Mouse (Mus musculus) 416B (cell line): ENCODE measurements around the gene Gpr141.

Source experiments
- DNase-seq: peaks from one replicate; pipeline ENCODE4 v3.0.0; 2011; ENCODE audit warnings: low read depth

Gpr141 gene

DNA sequence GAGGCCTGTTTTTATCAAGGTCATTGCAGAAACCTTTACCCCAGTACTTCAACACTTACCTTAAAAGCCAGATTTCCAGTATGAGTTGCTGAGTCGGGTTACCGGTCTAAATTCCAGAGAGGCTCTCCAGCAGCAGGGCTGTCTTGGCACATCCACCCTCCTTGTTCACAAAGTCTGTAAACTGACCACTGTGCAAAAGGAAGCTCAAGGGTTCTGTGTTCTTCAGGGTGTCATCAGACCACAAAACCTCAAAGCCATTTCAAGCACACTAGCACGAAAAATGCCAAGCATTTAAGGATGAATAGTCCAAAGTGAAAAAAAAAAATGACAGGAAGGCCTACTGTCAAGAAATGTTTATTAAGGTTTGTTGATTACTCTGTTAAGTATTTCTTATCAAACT lies at the start of gene Gpr141:
Gene Gpr141 (minus strand): TSS at position 187 of the 400 bp plus-strand sequence.
- DNase-seq: peak; percentile 93

DNA sequence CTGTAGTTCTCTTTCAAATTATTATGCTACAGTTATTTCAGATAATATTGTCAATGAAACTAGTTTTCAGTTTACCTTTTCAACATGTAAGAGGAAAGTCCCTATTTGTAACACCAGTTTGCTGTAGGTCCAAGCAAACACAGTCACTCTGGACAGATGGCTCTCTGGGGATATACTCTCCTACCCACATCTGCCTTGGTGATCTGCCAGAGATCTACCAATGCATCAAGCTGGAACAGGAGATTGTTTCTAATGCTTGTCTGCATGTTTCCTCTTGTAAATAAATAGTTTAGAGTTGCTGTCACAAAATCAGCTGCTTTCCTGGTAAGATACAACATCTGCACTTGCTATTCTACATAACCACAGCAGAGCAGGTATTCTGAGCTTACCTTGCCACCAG lies 40.2 kb upstream of the Gpr141 start:
- peak; percentile 88 for DNase-seq

GRCm38 (mm10) chr13:19854629-19855333 lies 30.7 kb upstream of the Gpr141 start:
- DNase-seq: peak; percentile 99

GRCm38 (mm10) chr13:19854049-19854448 lies 30.0 kb upstream of the Gpr141 start:
- DNase-seq: peak; percentile 84

DNA sequence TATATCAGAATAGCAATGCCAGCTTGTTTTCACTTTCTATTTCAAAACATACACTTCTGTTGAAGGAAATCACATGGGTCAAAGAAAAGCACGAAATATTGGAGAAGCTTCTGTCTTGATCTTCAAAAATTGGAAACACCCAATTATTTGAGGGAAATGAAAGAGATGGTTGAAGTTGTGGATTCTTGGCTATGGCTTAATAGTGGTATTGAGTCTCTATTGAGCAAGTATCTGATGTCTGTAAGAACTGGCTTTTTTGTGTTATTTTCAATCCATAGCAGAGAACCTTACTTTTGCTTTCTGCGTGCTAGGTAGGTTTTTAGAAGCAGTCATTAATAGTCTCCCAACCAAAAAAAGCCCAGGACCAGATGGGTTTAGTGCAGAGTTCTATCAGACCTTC lies 19.4 kb upstream of the Gpr141 start:
- DNase-seq: no peak

GRCm38 (mm10) chr13:19842707-19843106 lies 18.6 kb upstream of the Gpr141 start:
- peak; percentile 39 for DNase-seq

DNA sequence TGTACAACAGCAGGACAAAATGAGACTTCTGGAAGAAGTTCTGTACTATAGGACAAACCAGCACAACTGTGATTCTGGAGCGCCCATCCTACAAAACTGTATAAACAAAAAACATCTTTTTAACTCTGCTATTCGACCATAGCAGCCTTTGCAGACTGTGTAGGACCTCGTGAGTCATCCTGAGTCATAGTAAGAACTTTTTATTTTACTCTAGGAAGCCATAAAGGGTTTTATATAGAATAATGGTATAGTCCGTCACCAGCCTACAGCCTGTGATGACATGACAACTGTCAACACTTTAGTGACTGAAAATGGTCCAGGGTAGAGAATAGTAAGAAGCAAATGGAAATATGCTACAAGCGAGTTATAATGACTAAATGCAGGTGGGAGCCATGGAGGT lies 17.6 kb upstream of the Gpr141 start:
- peak; percentile 76 for DNase-seq

DNA sequence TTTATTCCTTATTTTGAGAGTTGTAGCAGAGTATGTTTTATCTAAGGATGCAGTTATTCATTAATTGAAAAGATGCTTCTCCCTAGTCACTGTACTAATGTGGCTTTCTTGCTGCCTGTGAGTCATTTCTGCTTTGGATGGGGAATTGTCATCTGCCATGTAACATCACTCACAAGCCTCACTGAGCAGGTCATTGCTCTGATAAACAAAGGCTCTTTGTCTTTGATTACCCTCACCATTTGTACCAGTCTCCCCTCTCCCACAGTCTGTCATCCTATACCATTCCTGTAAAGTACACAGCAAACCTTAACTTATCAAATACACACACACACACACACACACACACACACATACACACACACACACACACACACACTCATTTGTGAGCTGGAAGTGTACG lies 16.1 kb upstream of the Gpr141 start:
- peak; percentile 40 for DNase-seq

DNA sequence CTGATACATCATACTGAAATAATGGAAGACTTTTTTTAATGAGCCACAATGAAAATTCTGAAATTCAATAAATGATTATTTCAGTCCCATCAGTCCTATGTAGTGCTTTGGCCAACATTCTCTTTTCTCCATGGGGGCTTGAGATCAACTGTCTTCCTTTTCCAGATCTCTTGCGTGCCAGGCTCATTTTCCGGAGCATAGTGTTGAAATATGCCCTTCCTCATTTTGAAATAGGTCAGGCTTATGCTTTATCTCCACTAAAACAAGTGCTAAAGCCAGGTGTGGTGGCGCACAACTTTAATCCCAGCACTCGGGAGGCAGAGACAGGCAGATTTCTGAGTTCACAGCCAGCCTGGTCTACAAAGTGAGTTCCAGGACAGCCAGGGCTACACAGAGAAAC lies 6.5 kb upstream of the Gpr141 start:
- peak; percentile 42 for DNase-seq

DNA sequence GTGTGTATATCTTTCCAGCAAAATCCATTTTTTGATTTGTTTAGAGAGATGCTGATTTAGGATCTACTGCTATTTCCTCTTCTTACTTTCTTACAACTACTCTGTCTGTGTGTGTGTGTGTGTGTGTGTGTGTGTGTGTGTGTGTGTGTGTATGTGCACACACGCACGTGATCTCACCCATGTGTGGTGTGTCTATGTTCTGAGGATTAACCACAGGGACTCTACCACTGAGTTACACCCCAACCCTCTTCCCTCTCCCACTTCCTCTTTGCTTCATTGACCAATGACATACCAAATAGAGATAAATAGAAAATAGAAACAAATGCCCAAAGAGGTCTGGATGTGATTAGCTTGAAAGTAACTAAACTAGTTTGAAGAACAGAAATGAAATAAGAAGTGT lies 4.0 kb upstream of the Gpr141 start:
- peak; percentile 85 for DNase-seq

DNA sequence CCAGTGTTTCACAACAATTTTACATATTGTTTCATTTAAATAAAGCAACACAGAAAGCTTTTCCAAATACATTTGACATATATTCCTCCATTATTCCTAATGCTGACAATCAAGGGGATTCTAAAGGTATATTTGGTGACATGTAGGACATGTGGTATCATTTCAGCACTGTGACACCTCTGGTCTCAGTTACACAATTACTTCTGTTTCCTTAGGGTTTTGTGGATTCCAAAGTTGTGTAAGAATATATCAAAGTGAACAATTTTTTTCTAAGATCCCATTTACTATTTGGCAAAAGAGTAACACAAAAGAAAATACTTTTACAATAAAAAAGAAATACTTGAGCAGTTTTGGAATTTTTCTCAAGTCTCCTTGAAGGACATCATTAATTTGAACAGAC lies 2.4 kb downstream of the Gpr141 start:
- DNase-seq: peak; percentile 68

- DNase-seq: peak; percentile 38
These were observed 4.1 kb downstream of the Gpr141 start for GRCm38 (mm10) chr13:19819926-19820325.

GRCm38 (mm10) chr13:19819243-19819642 lies 4.8 kb downstream of the Gpr141 start:
- DNase-seq: no peak

DNA sequence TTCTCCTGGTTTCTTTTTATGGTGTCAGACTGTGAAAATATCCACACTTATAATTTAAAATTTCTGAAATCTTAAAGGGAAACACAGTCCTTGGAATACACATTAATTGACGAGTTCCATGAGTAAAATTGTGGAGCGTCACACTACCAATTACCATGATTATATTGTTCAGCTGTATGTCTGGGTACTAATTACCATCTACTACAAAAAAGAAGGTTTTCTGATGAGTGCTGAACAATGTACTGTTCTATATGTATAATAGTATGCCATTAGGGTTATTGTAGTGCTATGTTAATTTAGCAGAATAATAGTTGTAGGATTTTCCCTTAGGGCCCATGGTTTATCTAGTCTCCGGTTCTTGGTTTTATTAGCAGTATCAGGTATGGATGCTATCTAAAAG lies 29.1 kb downstream of the Gpr141 start:
- DNase-seq: no peak

DNA sequence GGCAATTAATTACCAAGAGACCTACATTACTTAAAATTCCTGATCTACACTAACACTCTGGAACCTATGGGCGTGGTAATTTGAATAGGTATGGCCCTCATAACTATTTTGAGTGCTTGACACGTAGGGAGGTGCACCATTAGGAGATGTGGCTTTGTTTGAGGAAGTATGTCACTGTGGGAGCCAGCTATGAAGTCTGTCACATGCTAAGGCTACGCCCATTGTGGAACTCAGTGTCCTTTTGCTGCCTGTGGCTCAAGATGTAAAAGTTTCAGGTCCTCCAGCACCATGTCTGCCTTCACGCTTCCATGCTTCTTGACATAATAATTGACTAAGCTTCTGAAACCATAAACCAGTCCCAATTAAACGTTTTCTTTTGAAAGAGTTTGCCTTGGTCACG lies 29.6 kb downstream of the Gpr141 start:
- peak; percentile 33 for DNase-seq

DNA sequence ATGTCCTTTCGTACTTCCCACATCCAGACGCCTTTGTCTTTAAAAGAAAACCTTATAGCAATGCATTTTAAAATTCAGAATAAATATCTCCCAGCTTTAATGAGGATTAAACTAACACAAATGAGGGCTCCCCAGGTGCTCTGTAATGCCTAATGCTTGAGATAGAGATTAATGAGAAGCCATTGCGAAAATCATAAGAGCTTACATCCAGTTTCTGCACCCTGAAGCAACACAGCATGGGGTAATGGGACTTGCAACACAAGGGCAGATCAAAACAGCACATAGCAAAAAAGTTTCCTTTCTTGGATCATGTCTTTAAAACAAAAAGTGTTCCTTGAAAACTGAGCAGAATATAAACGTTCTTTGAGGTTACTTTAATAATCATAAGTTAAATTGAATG lies 30.3 kb downstream of the Gpr141 start:
- DNase-seq: peak; percentile 63

- DNase-seq: peak; percentile 87
These were observed 36.1 kb downstream of the Gpr141 start for GRCm38 (mm10) chr13:19787946-19788345.

DNA sequence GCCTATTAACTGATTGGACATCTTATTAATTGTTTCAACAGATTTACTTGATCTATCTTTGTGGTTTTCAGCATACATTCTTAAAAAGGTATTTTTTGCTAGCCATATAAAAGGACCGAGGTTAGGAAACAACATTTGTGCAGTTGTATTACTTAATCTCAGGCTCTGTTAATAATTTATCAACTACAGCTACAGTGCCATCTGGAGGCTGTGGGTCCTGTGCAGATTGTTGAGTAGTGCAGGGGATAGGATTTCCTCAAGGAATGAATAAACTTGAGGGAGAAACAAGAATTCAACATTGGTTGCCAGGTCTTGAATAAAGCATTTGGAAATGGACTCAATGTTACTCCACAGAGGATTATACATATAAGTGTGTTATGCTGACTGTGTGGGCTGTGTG lies 53.9 kb downstream of the Gpr141 start:
- peak; percentile 27 for DNase-seq

DNA sequence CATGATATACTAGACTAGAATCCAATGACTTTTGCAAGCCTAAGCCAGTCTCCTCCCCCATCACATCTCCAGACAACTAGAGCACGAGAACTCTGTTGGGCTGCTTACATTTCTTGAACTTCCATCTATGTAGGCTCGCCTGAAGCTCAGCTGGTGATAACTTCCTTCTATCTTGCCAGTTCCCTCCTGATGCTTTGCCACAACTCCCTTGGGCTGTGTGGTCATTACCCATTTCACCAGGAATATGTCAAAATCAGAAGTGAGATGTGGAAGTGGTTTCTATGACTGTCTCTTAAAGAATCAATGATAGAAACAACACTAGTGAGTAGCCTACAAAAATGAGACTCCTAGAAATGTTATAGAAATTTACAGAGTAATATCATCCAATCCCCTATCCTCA lies 56.9 kb downstream of the Gpr141 start:
- peak; percentile 42 for DNase-seq

- peak; percentile 39 for DNase-seq
These were observed 59.8 kb downstream of the Gpr141 start for GRCm38 (mm10) chr13:19764276-19764675.

DNA sequence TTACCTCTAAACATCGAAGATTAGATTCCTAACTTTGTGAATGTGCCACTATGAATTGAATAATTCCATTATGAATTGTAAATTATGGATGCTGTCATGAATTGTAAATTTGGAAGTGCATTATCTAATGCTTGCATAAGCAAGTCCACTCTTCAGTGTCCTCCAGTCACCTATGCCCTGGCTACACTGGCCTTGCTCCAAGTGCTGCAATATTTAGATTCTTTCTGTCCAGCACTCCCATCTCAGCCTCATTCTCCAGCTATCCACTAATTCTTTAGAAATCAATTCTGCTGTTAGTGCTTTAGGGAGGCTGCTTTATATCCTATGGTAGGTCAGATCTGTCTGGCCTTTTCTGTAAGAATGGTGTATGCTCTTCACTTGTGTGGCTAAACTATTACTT lies 60.8 kb downstream of the Gpr141 start:
- no peak for DNase-seq

- DNase-seq: peak; percentile 34
These were observed 78.3 kb downstream of the Gpr141 start for GRCm38 (mm10) chr13:19745741-19746140.

DNA sequence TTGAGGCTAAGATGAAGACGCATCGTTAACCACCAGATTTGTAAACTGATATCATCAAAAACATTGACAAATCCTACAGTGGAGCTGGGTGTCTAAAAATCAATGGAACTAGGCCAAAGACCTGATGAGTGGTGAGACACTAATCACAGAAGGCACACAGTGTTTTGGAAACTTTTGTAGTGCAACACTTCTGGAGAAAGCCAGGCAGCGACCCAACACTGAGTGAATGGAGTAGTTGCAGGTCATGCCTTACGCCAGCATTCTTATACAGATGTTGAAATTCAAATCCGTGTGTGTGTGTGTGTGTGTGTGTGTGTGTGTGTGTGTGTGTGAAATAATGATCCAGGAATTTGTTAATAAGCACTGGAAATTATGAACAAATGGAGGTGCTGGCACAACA lies 79.5 kb downstream of the Gpr141 start:
- peak; percentile 14 for DNase-seq

DNA sequence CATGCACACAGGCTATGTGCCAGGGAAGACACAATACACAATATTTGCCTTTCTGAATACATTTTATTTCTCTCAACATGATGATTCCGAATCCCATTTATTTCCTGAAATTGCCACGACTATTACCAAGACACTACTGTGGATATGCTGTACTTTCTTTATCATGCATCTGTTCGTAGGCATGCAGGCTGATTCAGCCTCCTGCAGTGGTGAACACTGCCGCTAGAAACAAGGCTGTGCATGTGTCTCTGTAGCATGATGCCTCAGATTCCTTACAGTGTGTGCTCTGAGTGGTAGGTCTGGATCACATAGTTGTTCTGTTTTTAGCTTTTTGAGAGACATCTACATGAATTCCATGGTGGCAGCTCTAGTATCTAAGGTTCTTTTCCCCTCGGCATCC lies 89.5 kb downstream of the Gpr141 start:
- no peak for DNase-seq
